Mouse (Mus musculus) cerebellum, postnatal 36 days (tissue): Measurements from ENCODE around the gene Cldn9.

ENCODE experiments used
- DNase-seq, 2 experiments: peaks; one replicate each; pipeline ENCODE4 v3.0.0; 2021 to 2022; ENCODE audit warnings: mixed read lengths in 2 of 2

Cldn9 gene

DNA sequence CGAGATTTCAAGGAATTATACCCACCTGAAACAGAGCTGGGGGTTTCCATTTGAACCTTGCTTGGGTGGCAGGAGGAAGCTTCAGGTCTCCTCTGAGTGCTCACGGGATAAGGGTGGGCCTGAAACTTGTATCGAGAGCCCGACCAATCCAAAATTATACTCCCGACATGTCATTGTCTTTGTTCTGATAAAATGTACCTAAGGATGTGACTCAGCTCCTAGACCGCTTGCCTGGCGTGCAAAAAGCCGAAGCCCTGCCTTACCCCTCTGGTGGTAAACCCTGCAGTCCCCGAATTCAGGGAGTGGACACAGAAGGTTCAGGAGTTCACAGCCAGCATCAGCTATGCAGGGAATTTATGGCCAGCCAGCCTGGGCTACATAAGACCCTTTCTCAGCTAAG, 3.5 kb downstream of the Cldn9 start:
- no peak for DNase-seq

DNA sequence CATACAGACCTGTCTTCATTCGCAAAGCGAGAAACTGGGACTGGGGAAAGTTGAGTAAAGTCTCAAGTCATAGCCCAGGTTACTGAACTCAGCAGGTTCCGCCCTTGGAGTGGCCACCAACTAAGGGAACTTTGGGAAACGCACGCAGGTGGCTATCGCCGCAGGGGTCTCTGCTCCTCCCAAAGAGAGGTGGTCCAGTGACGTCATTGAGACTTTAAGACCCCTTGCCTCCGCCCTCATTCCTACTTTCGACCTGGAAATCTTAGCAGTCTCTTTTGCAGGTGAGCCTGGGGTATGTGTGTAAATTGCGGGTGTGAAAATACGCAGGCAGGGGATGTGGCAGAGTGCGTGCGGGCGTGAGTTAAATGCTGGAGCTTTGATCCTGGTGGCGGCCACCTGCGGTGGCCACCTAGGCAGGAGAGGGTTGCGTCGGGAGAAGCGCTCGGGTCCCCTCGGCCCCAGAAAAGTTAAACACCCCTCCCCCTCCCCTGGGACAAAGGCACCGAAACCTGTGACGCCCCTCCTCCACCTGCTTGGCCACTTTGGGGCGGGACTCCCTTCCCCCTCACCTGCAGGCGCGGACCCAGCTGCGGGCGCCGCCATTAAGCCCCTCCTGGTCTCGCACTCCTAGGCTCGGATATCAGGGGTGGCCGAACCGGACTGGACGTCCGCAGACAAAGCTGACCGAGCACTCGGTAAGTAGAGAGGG, 4.5 kb downstream of the Cldn9 start, which contains the start of gene Cldn6:
Gene Cldn6 (plus strand): TSS at position 123 of the 709 bp plus-strand sequence.
- DNase-seq, result no peak

DNA sequence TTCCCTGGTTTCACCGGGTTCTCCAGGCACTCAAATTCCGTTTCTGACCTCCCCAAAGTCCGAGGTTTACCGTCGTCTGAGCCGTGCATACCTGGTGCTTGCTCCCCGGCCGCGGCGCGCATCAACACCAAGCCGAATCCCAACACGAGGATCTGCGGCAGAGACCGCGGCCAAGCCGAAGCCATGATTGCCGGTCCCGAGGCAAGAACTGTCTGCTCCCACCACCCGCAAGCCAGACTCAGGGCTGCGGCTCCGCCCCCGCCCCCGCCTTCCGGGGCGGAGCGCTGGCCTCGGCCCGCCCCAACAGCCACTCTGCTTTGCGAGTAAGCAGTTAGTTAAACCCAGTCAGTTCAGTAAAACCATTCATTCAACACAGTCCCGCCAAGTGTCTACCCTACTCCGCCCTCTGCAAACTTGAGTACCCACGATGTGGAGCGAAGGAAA, 6.6 kb downstream of the Cldn9 start, which contains the start of gene Tnfrsf12a:
Gene Tnfrsf12a (minus strand): TSS at position 233 of the 444 bp plus-strand sequence.
- peak; percentile 79 to 87 for DNase-seq

DNA sequence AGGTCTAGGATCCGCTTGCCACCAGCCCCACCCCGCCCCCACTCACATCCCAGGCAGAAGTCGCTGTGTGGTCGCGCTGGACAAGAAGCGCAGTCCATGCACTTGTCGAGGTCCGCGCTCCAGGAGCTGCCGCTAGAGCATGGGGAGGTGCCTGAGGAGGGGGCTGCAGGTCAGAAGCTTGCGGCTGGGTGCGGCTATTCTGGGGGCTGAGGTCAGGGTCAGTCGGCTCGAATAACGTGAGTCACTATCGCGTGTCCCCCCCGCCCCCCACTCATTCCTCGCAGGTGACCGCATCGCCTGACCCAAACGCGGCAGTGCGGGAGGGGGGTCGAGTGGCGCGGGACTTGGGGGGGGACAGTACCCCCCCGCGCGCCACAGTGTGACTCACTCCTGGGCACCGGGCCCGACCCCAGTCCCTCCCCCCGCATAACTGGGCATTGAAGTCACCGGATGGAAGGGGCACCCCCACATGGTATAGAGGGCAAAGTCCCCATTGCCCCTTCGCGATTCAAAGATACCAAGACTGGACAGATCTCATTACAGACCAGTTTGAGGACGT, 7.3 kb downstream of the Cldn9 start:
- peak; percentile 63 to 73 for DNase-seq

DNA sequence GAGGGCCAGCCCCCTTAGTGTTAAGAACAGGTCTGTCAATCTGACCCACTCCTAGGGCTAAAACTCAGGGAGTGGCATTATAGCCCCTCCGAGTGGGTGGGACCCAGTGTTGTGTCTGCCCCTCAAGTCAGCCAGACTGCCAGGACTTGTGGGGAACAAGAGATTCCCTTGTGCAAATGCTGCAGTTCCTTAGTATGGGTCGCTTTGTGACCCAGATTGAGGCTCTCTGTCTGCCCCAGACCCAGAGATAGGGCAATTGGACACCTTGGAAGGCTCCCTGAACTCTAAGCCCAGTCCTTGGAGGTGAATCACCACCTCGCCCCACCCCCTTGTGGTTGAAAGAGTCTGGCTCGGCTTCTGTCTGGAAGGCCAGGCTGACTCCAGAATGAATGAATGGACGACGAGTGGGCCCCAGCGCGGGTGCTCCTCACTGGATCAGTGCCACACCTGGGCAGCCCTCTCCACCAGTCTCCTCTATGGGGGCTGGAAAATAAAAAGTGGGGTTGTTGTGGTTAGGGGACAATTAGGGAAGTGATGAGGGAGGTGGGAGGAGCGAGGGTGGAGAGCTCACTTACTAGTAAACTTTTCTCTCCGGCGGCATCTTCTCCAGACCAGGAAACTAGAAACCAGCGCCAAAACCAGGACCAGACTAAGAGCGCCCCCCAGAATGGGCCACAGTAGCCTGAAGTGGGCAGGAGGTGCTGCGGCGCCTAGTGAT, 8.1 kb downstream of the Cldn9 start:
- DNase-seq, result peak; percentile 48 to 54

DNA sequence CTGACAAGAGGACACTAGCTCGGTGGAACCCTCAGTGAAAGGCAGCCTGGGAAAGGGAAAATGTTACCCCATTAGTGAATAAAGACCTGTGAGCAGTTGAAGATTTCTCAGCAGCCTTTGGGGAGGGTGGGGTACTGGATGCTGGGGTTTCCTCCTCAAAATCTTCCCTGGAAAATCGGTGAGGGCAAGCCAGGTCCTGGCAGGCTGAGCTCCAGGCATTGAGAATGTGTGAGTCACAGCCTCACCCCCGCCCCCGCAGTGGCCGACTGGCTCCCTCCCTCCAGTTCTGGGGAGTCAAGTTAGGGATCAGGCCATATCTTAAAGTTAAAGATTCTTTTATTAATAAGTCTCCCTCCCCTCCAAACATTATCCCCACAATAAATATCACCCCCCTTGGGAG, 8.7 kb downstream of the Cldn9 start:
- peak; percentile 58 to 62 for DNase-seq

DNA sequence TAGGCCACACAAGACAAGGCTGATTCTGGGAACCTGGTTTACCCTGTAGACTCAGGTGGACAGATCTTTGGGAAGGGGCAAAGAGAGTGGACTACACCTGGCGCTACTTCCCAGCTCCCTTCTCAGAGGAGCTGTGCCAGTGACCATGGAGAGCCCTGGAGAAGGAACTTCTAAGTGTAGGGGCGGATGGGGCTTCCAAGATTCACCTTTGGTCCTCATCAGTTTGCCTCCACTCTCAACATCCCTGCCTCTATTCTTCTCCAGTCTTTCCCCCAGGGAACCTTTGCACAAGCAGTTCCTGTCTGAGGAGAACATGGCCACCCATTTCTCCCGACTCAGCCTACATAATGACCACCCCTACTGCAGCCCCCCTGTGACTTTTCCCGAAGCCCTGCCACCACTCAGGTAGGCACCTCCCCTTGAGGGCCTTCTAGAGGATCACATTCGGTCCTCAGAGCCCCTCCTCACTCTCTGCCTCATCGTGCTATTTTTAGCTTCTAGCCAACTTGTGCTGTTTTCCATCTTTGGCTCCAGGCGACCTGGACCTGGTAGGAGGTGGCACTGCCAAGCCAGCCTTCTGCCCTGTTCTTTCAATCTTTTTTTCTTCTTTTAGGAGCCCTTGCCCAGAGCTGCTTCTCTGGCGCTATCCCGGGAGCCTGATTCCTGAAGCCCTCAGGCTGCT, 9.4 kb downstream of the Cldn9 start:
- DNase-seq, result peak; percentile 44 to 54

DNA sequence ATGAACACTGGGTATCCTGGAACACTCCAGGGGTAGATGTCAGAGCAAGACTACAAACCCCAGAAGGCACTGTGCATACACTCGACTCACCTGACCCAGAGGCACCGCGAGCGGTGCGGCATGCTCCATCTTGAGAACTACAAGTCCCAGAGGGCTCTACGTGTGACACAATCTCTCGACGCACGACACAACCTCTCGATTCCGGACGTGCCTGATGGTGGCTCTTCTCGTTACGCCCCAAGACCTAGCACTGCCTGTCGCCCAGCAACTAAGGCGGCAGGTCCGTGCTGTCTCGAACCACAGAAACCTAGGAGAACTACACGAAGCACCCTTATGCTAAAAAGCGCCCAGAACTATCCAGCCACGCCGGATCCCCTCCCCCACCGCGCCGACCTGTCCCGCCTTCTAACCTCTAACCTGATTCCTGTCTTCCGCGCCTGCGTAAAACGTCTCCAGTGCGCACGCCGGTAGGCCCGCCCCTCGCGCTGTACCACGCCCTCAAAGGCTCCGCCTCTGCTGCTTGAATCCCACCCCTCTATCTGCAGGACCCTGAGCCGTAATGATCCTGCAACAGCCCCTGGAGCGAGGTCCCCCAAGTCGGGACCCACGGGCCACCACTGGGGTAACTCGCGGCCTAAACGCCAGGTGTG, 10.3 kb downstream of the Cldn9 start, which contains the start of the genes Hcfc1r1 and Thoc6:
Gene Hcfc1r1 (plus strand): TSS at position 173 of the 650 bp plus-strand sequence.
Gene Thoc6 (minus strand): TSS at position 459 of the 650 bp plus-strand sequence.
- peak; percentile 90 to 95 for DNase-seq

DNA sequence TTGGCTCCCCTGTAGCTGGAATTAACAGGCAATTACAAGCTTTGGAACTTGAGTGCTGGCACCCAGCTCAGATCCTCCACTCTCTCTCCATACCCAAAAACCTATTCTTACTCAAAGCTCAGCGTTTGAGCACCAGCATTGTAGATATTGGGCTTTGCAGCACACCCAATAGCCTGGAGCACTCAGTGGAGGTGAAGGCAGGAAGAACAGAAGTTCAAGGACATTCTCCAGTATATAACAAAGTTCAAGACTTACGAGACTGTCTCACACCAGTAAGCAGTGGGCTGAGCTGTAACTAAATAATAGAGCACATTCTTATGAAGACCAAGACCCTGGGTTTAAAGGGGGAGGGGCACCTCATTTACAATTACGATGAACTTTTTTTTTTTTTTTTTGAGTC, 11.1 kb downstream of the Cldn9 start:
- no peak for DNase-seq

DNA sequence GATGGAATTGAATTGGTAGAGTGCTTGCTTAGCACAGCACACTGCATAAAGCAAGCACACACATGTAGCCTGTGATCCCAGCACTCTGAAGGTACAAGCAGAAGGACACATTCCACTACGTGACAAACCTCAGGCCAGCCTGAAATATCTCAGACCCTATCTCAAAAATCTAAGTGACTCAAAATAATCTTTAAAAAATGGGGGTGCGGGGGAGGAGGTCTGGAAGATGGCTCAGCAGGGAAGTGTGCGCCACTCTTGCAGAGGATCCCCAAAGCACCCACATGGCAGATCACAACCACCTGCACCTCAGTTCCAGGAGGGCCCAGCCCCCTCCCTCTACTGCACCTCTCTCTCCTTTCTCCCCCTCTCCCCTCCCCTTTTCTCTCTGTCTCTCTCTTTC, 12.3 kb downstream of the Cldn9 start:
- DNase-seq, result no peak

DNA sequence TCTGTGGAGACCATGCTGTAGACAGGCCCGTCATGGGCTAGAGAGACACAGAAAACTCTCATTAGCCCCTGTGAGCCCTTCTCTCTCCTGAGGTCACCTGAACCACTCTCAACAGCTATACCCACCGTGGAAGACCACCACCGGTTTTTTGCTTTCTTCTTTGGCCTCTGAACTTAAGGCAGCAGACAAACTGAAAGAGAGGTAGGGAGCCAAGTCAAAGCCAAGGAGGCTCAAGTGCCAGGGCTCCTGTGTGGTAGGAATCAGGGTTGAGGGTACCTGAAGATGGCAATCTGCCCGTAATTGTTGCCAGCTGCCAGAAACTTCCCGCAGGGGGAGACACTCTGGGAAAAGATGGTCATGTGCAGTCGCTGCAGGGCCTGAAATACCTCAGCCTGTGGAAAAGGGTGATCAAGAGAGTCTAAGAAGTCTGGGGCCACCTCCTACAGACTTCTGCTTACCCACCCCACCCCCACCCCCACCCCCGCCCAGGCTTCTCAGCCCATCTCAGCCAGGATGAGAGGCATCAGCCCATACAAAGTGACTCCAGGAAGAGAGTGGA, 13.2 kb downstream of the Cldn9 start:
- no peak for DNase-seq

DNA sequence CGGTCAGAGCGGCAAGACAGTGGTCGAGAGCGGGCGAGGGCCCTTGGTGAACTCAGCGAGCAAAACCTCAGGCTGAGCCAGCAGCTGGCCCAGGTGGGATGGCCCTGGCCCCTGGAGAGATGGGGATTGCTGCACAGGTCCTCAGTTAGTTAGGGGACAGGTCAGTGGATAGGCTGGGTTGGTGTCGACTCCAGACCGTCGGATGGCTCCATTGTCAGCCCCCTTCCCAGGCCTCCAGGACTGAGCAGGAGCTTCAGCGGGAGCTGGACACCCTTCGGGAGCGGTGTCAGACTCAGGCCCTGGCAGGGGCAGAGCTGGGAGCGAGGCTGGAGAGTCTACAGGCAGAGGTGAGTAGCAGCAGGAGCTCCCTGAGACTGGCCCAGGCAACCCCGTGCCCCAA, 18.3 kb downstream of the Cldn9 start:
- DNase-seq, result no peak

DNA sequence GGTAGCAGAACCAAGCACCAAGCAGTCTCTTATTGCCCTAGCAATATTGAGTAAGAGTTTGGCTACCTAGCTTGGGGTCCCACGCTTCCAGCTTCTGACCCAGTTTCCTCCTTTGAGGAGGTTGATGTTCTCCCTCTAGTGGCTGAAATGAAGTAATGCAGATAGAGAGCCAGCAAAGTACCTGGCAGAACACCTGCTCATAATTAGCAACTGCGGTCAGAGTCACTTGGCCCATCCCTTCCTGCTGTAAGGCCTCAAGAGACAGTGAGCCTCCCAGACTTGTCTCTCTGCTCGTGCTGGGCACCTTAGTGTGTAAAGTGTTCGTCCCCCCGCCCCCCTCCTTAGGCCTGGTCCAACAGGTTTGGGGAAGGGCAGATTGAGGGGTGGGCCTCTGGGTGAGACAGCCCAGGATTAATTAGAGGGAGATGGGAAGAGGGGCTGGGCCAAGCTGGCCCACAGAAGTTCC, 19.2 kb downstream of the Cldn9 start:
- no peak for DNase-seq

DNA sequence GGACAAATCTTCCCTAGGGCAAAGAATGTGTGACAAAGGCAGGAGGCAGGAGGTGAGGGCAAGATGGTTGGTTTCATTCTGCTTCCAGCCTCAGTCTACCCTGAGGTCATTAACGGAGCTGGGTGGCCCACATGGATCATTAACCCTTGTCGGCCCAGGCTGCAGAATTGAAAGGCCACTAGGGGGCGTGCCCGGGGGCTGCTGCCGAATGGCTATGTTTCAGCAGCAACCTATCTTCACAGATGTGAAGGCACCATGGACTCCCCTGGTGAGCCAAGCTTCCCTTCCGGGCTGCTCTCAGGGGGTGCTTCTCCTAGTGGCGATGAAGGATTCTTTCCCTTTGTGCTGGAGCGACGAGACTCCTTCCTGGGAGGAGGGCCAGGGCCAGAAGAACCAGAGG, 22.3 kb downstream of the Cldn9 start:
- DNase-seq, result no peak

DNA sequence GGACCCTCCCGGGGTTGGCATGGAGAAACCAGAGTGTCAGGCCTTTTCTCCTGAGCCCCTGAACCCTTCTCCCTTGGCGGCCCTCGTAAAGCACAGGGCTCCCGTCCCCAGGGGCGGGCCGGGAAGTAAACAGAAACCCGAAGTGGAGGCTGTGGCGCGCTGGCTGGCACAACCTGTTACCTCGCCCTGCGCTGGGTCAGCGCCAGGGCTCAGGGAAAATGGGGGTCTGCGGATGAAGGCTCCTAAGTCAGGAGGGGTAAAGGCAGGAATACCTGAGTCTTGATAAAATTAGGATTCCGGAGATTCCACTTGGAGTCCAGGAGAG, 23.0 kb downstream of the Cldn9 start:
- DNase-seq, result no peak

DNA sequence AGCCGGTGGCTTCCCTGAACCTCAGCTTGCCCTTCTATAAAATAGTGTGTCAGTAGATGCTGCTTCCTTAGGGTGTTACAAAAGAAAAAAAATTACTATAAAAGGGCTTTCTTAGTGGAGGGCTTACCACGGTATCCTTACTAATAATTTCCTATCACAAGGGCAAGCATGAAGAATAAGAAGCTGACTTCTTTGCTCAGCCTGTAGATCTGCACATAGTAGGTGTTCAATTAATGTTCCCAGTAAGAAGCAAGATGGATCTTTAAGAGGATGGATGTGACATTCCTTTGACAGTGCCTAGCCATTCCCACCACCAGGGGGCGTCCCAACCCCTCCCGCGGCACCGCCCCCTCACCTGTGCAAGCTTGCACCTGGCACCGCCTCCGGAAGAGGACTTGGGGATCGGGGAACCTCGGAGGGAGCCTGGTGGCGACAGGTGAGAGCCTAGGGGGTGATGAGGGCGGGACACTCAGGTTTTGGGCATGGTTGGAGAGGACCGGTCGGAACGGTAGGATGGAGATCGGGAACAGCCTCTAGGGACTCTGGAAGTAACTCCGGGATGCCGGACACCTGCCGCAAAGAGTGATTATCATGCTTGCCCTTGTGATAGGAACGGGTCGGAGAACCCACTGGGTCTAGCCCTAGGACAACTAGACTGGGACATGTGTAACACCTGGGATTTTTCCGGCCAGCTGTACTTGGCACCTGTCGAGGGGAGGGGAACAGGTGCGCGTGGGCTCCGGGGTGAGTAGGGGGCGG, 23.5 kb downstream of the Cldn9 start, which contains the start of gene Bicdl2:
Gene Bicdl2 (plus strand): TSS at position 390 of the 759 bp plus-strand sequence.
- DNase-seq, result peak; percentile 56 to 66

DNA sequence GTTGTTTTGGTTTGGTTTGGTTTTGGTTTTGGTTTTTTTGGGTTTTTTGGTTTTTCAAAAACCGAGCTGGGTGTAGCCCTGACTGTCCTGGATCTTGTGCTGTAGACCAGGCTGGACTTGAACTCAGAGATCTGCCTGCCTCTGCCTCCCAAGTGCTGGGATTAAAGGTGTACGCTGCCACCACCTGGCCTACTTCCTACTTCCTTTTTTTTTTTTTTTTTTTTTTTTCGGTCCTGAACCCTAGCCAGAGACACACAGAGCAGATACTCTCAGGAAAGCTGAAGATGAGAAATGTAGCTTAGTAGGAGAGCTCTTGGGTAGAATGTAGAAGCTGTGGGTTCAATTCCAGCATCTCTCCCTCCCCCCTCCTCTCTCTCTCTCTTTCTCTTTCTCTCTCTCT, 25.4 kb downstream of the Cldn9 start:
- DNase-seq, result no peak

DNA sequence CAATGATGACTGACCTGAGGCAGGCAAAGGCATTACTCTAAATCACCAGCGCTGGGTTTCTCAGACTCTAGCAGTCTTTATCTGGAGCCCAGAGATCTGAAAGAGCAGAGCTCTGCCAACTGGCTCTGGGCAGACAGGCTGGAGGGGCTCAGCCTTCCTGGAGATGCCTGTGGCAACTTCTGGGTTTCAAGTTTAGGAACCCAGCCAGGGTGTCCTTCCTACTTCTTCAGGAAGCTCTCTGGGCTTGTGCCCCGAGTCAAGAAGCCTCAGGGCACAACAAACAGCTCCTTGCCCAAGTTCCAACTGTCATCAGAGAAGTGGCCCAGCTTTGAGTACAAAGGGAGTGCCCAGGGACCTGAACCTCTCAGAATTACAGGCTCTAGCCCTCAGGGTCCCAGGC, 29.4 kb downstream of the Cldn9 start:
- no peak for DNase-seq

DNA sequence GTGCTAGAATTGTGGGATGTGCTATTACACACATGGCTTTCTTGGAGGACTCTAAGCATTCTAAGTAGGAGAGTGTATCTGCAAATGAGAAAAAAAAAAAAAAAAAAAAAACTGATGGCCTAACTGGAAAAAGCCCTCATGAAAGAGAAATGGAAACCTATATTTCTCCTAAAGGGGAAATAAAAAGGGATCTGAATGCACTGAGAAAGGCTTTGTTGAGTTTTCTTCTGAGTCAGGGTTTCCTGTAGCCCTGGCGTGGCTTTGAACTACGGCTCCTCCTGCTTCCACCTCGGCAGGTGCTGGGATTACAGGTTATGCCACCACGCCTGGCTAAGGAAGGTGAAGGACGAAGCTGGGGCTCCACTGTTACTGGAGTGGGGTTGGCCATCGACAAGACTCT, 29.8 kb downstream of the Cldn9 start:
- no peak for DNase-seq

DNA sequence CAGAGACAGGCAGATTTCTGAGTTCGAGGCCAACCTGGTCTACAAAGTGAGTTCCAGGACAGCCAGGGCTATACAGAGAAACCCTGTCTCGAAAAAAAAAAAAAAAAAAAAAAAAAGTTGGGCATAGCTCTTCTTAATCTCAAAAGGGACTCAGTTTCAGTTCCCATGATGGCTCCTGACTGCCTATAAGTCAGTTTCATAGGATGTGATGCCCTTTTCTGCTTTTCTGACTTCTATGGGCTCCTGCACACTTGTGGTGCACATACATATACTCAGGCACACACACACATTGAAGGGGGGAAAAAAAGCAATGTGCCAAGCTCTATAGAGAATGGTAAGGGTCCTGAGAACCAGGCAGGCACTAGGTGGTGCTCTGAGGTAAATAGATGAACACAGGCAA, 30.5 kb downstream of the Cldn9 start:
- no peak for DNase-seq

DNA sequence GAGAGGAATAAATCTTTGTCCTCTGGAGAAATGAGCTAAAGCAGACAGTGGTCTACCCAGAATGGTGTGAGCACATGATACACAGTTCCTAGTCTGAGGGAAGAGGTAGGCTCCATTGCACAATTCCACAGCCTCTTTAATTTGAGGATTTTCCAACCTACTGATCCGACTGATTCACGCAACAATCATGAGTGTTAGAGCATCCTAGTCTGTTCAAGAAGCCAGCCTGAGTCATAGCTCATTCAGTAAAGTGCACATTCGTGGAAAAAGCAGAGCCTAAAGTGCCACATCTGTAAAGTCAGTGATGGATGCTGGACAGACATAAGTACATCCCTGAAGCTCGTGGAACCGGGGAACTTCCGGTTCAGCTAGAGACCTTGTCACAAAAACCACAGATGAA, 32.5 kb downstream of the Cldn9 start:
- DNase-seq, result no peak
